Mouse (Mus musculus): ENCODE measurements around the gene Olfr19. TPM values are rescaled to one million over a fixed set of nuclear protein-coding genes. Genes with fewer than 3 reads are reported as not detected.
"Not testable (repeated sequence)": the region's sequence is repeated elsewhere in the genome, so short reads cannot be mapped to it uniquely, and the experiment has no call there.

Olfr19 gene
- total RNA-seq (2021): not detected

GRCm38 (mm10) chr16:16676305-16676704 lies at the start of gene Olfr19:
Olfr19 (minus strand) TSS chr16:16676405.
- DNase-seq (ENCODE audit: extremely low spot score in 1 of 2, low spot score in 1 of 2): no peak

- no peak for DNase-seq (ENCODE audit: extremely low spot score in 1 of 2, low spot score in 1 of 2)
These were observed 8.8 kb upstream of the Olfr19 start for GRCm38 (mm10) chr16:16684975-16685374.

- DNase-seq (ENCODE audit: extremely low spot score in 1 of 2, low spot score in 1 of 2): no peak
These were observed 7.8 kb upstream of the Olfr19 start for GRCm38 (mm10) chr16:16684053-16684452.

- DNase-seq (ENCODE audit: extremely low spot score in 1 of 2, low spot score in 1 of 2): no peak
These were observed 11.2 kb downstream of the Olfr19 start for GRCm38 (mm10) chr16:16664994-16665393.

GRCm38 (mm10) chr16:16664516-16664915 lies 11.7 kb downstream of the Olfr19 start:
- not testable (repeated sequence) for DNase-seq (ENCODE audit: extremely low spot score in 1 of 2, low spot score in 1 of 2)

- DNase-seq (ENCODE audit: extremely low spot score in 1 of 2, low spot score in 1 of 2): no peak
These were observed 31.1 kb downstream of the Olfr19 start for GRCm38 (mm10) chr16:16645148-16645547.

GRCm38 (mm10) chr16:16633730-16634129 lies 42.5 kb downstream of the Olfr19 start:
- no peak for DNase-seq (ENCODE audit: extremely low spot score in 1 of 2, low spot score in 1 of 2)

Other genes starting within 250 kb of the Olfr19 start
- 10 to 100 TPM; 48.0 to 53.3 TPM for gene Fgd4, start 75.9 kb downstream of the Olfr19 start, total RNA-seq (2021)
- gene Spag6l, start 153.1 kb upstream of the Olfr19 start, total RNA-seq (2021): 10 to 100 TPM in 1 of 2 experiments, 1 to 10 TPM in 1; 8.7 to 10.6 TPM
- gene Igll1, start 187.6 kb upstream of the Olfr19 start, total RNA-seq (2021): not detected
- 10 to 100 TPM; 61.5 to 70.4 TPM for gene Top3b, start 194.3 kb upstream of the Olfr19 start, total RNA-seq (2021)
- gene Vpreb1, start 194.4 kb upstream of the Olfr19 start, total RNA-seq (2021): 1 to 10 TPM in 1 of 2 experiments, under 1 TPM in 1; 0.52 to 1.6 TPM
- gene Ppm1f, start 220.1 kb upstream of the Olfr19 start, total RNA-seq (2021): 10 to 100 TPM; 43.2 to 44.0 TPM